Mouse (Mus musculus) MEL (cell line): Measurements from ENCODE around the gene Kctd10. TPM values are rescaled to one million over a fixed set of nuclear protein-coding genes. Genes with fewer than 3 reads are reported as not detected.

Experiments
- DNase-seq: peaks from one replicate; pipeline ENCODE4 v3.0.0; 2011; ENCODE audit warnings: low read depth, low spot score
- H3K27ac ChIP-seq: 2 replicates; pipeline ENCODE4 v1.5.1; 2012; ENCODE audit warnings: low read depth, mild to moderate bottlenecking, control low read depth, low read length, moderate library complexity; ENCODE audit not compliant: control insufficient read depth
- H3K27me3 ChIP-seq, 2 experiments: fragments of 150-350 bp in 1 of 2; sonication (generic) in 1 of 2; 2 replicates each; pipeline ENCODE4 v1.6.1; 2012; ENCODE audit warnings: low read length in 2 of 2, mild to moderate bottlenecking in 2 of 2, improper control_type of control experiment in 1 of 2, moderate library complexity in 1 of 2; ENCODE audit not compliant: insufficient read depth in 2 of 2, control insufficient read depth in 1 of 2
- H3K36me3 ChIP-seq, 2 experiments: 2 replicates each; pipeline ENCODE4 v1.6.1; 2012 to 2014; ENCODE audit warnings: low read length in 2 of 2, improper control_type of control experiment in 1 of 2, inconsistent platforms in 1 of 2, mild to moderate bottlenecking in 1 of 2; ENCODE audit not compliant: insufficient read depth in 2 of 2, control insufficient read depth in 1 of 2
- H3K4me1 ChIP-seq, 2 experiments: fragments of 150-350 bp in 1 of 2; sonication (generic) in 1 of 2; 2 replicates each; pipeline ENCODE4 v1.6.1; 2012; ENCODE audit warnings: low read length in 2 of 2, improper control_type of control experiment in 1 of 2, mild to moderate bottlenecking in 1 of 2; ENCODE audit not compliant: insufficient read depth in 2 of 2, control insufficient read depth in 1 of 2
- H3K4me3 ChIP-seq, 2 experiments: fragments of 150-350 bp in 1 of 2; sonication (generic) in 1 of 2; 2 replicates each; pipeline ENCODE4 v1.5.1; 2012; ENCODE audit warnings: low read depth in 2 of 2, low read length in 2 of 2, mild to moderate bottlenecking in 2 of 2, moderate library complexity in 2 of 2, control low read depth in 1 of 2, improper control_type of control experiment in 1 of 2; ENCODE audit not compliant: control insufficient read depth in 1 of 2, insufficient read depth in 1 of 2
- H3K79me2 ChIP-seq: 2 replicates; pipeline ENCODE4 v1.6.1; 2012; ENCODE audit warnings: mild to moderate bottlenecking, low read length, moderate library complexity; ENCODE audit not compliant: control insufficient read depth, poor library complexity, insufficient read depth
- H3K9ac ChIP-seq: 2 replicates; pipeline ENCODE4 v1.6.1; 2012; ENCODE audit warnings: low read depth, mild to moderate bottlenecking, control low read depth, low read length, moderate library complexity; ENCODE audit not compliant: control insufficient read depth, poor library complexity, severe bottlenecking
- H3K9me3 ChIP-seq: fragments of 150-350 bp; sonication (generic); replicated peaks from 2 replicates; pipeline ENCODE4 v1.6.1; 2012; ENCODE audit warnings: mild to moderate bottlenecking, low read length, improper control_type of control experiment, moderate library complexity; ENCODE audit not compliant: insufficient read depth
- BHLHE40 ChIP-seq: IDR thresholded peaks from 2 replicates; pipeline ENCODE4 v1.6.1; 2012; ENCODE audit warnings: low read depth, mild to moderate bottlenecking, inconsistent platforms, low read length, improper control_type of control experiment, borderline replicate concordance
- CHD1 ChIP-seq: IDR thresholded peaks from 2 replicates; pipeline ENCODE4 v1.6.1; 2012; ENCODE audit warnings: low read depth, mild to moderate bottlenecking, inconsistent platforms, low read length, improper control_type of control experiment
- CHD2 ChIP-seq: IDR thresholded peaks from 2 replicates; pipeline ENCODE4 v1.6.1; 2011; ENCODE audit warnings: low read length, improper control_type of control experiment
- CTCF ChIP-seq, 3 experiments: IDR thresholded peaks in 2 of 3; conservative IDR thresholded peaks in 1 of 3; 2 replicates each; pipeline ENCODE4 v1.5.1; 2011 to 2012; ENCODE audit warnings: low read length in 3 of 3, low read depth in 2 of 3, mild to moderate bottlenecking in 2 of 3, improper control_type of control experiment in 1 of 3, inconsistent platforms in 1 of 3, mixed read lengths in 1 of 3, moderate library complexity in 1 of 3; ENCODE audit not compliant: control insufficient read depth in 1 of 3, insufficient read depth in 1 of 3, poor library complexity in 1 of 3, severe bottlenecking in 1 of 3
- E2F4 ChIP-seq: IDR thresholded peaks from 2 replicates; pipeline ENCODE4 v1.6.1; 2011; ENCODE audit warnings: low read depth, low read length, improper control_type of control experiment, borderline replicate concordance
- EP300 ChIP-seq, 2 experiments: IDR thresholded peaks; 2 replicates each; pipeline ENCODE4 v1.6.1; 2011; ENCODE audit warnings: improper control_type of control experiment in 2 of 2, low read length in 2 of 2, low read depth in 1 of 2, mild to moderate bottlenecking in 1 of 2
- GABPA ChIP-seq: IDR thresholded peaks from 2 replicates; pipeline ENCODE4 v1.6.1; 2012; ENCODE audit warnings: low read depth, mild to moderate bottlenecking, inconsistent platforms, low read length, improper control_type of control experiment, moderate library complexity
- HCFC1 ChIP-seq: IDR thresholded peaks from 2 replicates; pipeline ENCODE4 v1.6.1; 2012; ENCODE audit warnings: low read depth, mild to moderate bottlenecking, inconsistent platforms, low read length, improper control_type of control experiment, moderate library complexity
- JUND ChIP-seq: IDR thresholded peaks from 2 replicates; pipeline ENCODE4 v1.6.1; 2011; ENCODE audit warnings: low read depth, mild to moderate bottlenecking, improper control_type of control experiment, low read length
- KAT2A ChIP-seq: conservative IDR thresholded peaks from 2 replicates; pipeline ENCODE4 v1.6.1; 2012; ENCODE audit warnings: low read depth, low read length, improper control_type of control experiment, inconsistent platforms
- MAFK ChIP-seq: IDR thresholded peaks from 2 replicates; pipeline ENCODE4 v1.6.1; 2011; ENCODE audit warnings: low read depth, mild to moderate bottlenecking, low read length, improper control_type of control experiment, borderline replicate concordance
- MAZ ChIP-seq: IDR thresholded peaks from 2 replicates; pipeline ENCODE4 v1.6.1; 2012; ENCODE audit warnings: low read depth, mild to moderate bottlenecking, inconsistent platforms, low read length, improper control_type of control experiment
- MEF2A ChIP-seq: IDR thresholded peaks from 2 replicates; pipeline ENCODE4 v1.6.1; 2014; ENCODE audit warnings: low read depth, mild to moderate bottlenecking, inconsistent platforms, low read length, improper control_type of control experiment; ENCODE audit not compliant: poor library complexity, insufficient replicate concordance, severe bottlenecking; ENCODE audit errors: extremely low read depth
- MXI1 ChIP-seq: IDR thresholded peaks from 2 replicates; pipeline ENCODE4 v1.6.1; 2011; ENCODE audit warnings: mild to moderate bottlenecking, low read depth, low read length, improper control_type of control experiment
- MYB ChIP-seq: IDR thresholded peaks from 2 replicates; pipeline ENCODE4 v1.6.1; 2011; ENCODE audit warnings: mild to moderate bottlenecking, low read depth, low read length, improper control_type of control experiment
- NELFE ChIP-seq: IDR thresholded peaks from 2 replicates; pipeline ENCODE4 v1.6.1; 2011; ENCODE audit warnings: low read depth, low read length, improper control_type of control experiment
- NRF1 ChIP-seq: IDR thresholded peaks from 2 replicates; pipeline ENCODE4 v1.6.1; 2014; ENCODE audit warnings: low read depth, mild to moderate bottlenecking, inconsistent platforms, low read length, improper control_type of control experiment, moderate library complexity; ENCODE audit not compliant: poor library complexity, insufficient read depth, severe bottlenecking
- POLR2A ChIP-seq, 2 experiments: IDR thresholded peaks; 2 replicates each; pipeline ENCODE4 v1.6.1; 2011 to 2012; ENCODE audit warnings: low read length in 2 of 2, mild to moderate bottlenecking in 2 of 2, control low read depth in 1 of 2, improper control_type of control experiment in 1 of 2, low read depth in 1 of 2, moderate library complexity in 1 of 2; ENCODE audit not compliant: control insufficient read depth in 1 of 2, insufficient read depth in 1 of 2, poor library complexity in 1 of 2
- POLR2AphosphoS2 ChIP-seq: IDR thresholded peaks from 2 replicates; pipeline ENCODE4 v1.6.1; 2011; ENCODE audit warnings: low read length, improper control_type of control experiment
- POLR2AphosphoS5 ChIP-seq: IDR thresholded peaks from 2 replicates; pipeline ENCODE4 v1.6.1; 2012; ENCODE audit warnings: low read depth, borderline replicate concordance, mild to moderate bottlenecking, inconsistent platforms, low read length, moderate library complexity, mixed read lengths
- RAD21 ChIP-seq: IDR thresholded peaks from 2 replicates; pipeline ENCODE4 v1.6.1; 2011; ENCODE audit warnings: mild to moderate bottlenecking, low read depth, low read length, improper control_type of control experiment
- RCOR1 ChIP-seq: IDR thresholded peaks from 2 replicates; pipeline ENCODE4 v1.6.1; 2012; ENCODE audit warnings: low read depth, mild to moderate bottlenecking, inconsistent platforms, low read length, improper control_type of control experiment
- TAL1 ChIP-seq: IDR thresholded peaks from 2 replicates; pipeline ENCODE4 v1.6.1; 2012; ENCODE audit warnings: mild to moderate bottlenecking, inconsistent platforms, low read length, moderate library complexity, mixed read lengths
- USF1 ChIP-seq: IDR thresholded peaks from 2 replicates; pipeline ENCODE4 v1.6.1; 2014; ENCODE audit warnings: low read depth, mild to moderate bottlenecking, inconsistent platforms, low read length, improper control_type of control experiment, moderate library complexity
- ZKSCAN1 ChIP-seq: IDR thresholded peaks from 2 replicates; pipeline ENCODE4 v1.6.1; 2012; ENCODE audit warnings: low read depth, mild to moderate bottlenecking, inconsistent platforms, low read length, improper control_type of control experiment, moderate library complexity
- ZMIZ1 ChIP-seq: IDR thresholded peaks from 2 replicates; pipeline ENCODE4 v1.6.1; 2012; ENCODE audit warnings: low read depth, mild to moderate bottlenecking, inconsistent platforms, low read length, improper control_type of control experiment, moderate library complexity
- polyA plus RNA-seq, 2 experiments: library from polyadenylated mRNA; stranded (reverse) in 1 of 2; unstranded in 1 of 2; fragments of >175 nt in 1 of 2; fragments of >200 nt in 1 of 2; gene quantifications; 2 replicates each; pipeline versions ENCODE4 v1.2.1 to v1.2.4; 2012; ENCODE audit warnings: low replicate concordance in 2 of 2, low read depth in 1 of 2; ENCODE audit not compliant: insufficient read length in 2 of 2, insufficient read depth in 1 of 2, missing spikeins in 1 of 2
- total RNA-seq: library from RNA; depleted of rRNA; stranded (reverse); fragments of 300-350 nt; gene quantifications from 2 replicates; pipeline ENCODE4 v1.2.3, GENCODE M21; 2012

Gene Kctd10
- total and polyA plus RNA-seq, 3 experiments: 42.2 to 47.8 TPM; not detected in 1

DNA sequence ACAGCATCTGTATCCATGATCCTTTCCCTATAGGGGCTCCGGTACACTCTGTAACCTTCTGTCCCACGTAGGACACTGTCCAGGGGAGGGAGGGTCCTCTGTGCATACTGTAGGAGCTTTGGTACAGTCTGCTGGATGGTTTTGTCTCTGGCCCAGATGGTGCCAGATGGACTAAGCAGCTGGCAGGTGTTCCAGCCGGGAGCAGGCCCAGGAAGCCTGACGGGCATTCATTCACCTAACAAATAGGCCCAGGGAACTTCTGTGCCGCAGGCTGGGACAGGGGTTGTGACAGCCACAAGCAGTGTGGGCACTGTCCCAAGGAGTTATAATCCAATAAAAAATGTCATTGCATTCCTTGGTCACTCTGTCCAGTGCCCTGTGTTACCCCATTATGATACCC, 43.7 kb upstream of the Kctd10 start:
- Histone ChIP-seq H3K4me1 (no peaks in the 10 kb centered on the region), H3K9ac (no peak overlapping the region), H3K4me3 (no peak overlapping the region), H3K27ac (no peak overlapping the region), H3K79me2 (no peaks in the 10 kb centered on the region), H3K27me3 (no peaks in the 10 kb centered on the region), H3K36me3 (no peaks in the 10 kb centered on the region; a peak in 1 of 4 replicates), H3K9me3 (no peaks in the 10 kb centered on the region)
- no peak for TF ChIP-seq EP300 (IDR thresholded peaks at IDR 0.05; ENCODE audit: low read depth in 1 of 2, low read length in 2 of 2)
- TF ChIP-seq POLR2AphosphoS2: no peak
- no peak for TF ChIP-seq CTCF (IDR thresholded peaks at IDR 0.05 in 2 of 3, conservative IDR thresholded peaks at IDR 0.05 in 1 of 3; ENCODE audit: control insufficient read depth in 1 of 3, insufficient read depth in 1 of 3, low read depth in 2 of 3, low read length in 3 of 3, poor library complexity in 1 of 3, severe bottlenecking in 1 of 3)
- no peak for TF ChIP-seq CHD2
- TF ChIP-seq MEF2A: no peak
- TF ChIP-seq POLR2AphosphoS5: no peak
- TF ChIP-seq RAD21: no peak
- TF ChIP-seq ZMIZ1: no peak
- TF ChIP-seq ZKSCAN1: no peak
- no peak for TF ChIP-seq E2F4
- TF ChIP-seq HCFC1: no peak
- no peak for TF ChIP-seq CHD1
- TF ChIP-seq BHLHE40: no peak
- no peak for TF ChIP-seq JUND
- no peak for TF ChIP-seq GABPA
- no peak for TF ChIP-seq KAT2A
- TF ChIP-seq TAL1: no peak
- TF ChIP-seq MYB: no peak
- no peak for DNase-seq

GRCm38 (mm10) chr5:114422591-114422990, 42.3 kb upstream of the Kctd10 start:
- H3K79me2 ChIP-seq: no peaks in the 10 kb centered on the region
- TF ChIP-seq RCOR1 (no peak), NELFE (no peak), USF1 (no peak), ZKSCAN1 (no peak), EP300 (IDR thresholded peaks at IDR 0.05; ENCODE audit: low read depth in 1 of 2, low read length in 2 of 2) (no peak), CTCF (IDR thresholded peaks at IDR 0.05 in 2 of 3, conservative IDR thresholded peaks at IDR 0.05 in 1 of 3; ENCODE audit: control insufficient read depth in 1 of 3, insufficient read depth in 1 of 3, low read depth in 2 of 3, low read length in 3 of 3, poor library complexity in 1 of 3, severe bottlenecking in 1 of 3) (no peak), MEF2A (no peak), MAZ (no peak), MYB (no peak), MAFK (no peak), POLR2A (IDR thresholded peaks at IDR 0.05; ENCODE audit: control insufficient read depth in 1 of 2, insufficient read depth in 1 of 2, low read depth in 1 of 2, low read length in 2 of 2, poor library complexity in 1 of 2) (no peak), NRF1 (no peak), CHD2 (no peak), POLR2AphosphoS2 (no peak; the same call in 1 of the 2 replicates), E2F4 (no peak), KAT2A (no peak), MXI1 (no peak)
- no peak for DNase-seq
- no peaks in the 10 kb centered on the region; a peak in 1 of 4 replicates for H3K36me3 ChIP-seq
- no peaks in the 10 kb centered on the region for H3K9me3 ChIP-seq
- no peaks in the 10 kb centered on the region for H3K27me3 ChIP-seq
- no peak overlapping the region for H3K27ac ChIP-seq
- no peaks in the 10 kb centered on the region for H3K4me1 ChIP-seq
- no peak overlapping the region for H3K9ac ChIP-seq
- no peak overlapping the region for H3K4me3 ChIP-seq
